Mouse (Mus musculus) cortical plate, adult 2 months (tissue): ENCODE data around the gene Fcgr3.

ENCODE experiments used
- CTCF ChIP-seq: fragments of 200-500 bp; IDR thresholded peaks from 2 replicates; pipeline ENCODE4 v1.5.1; 2011; ENCODE audit warnings: mild to moderate bottlenecking, control low read depth, low read length; ENCODE audit not compliant: insufficient read depth; ENCODE audit errors: extremely low read depth
- POLR2A ChIP-seq: fragments of 200-500 bp; IDR thresholded peaks from 2 replicates; pipeline ENCODE4 v1.6.1; 2011; ENCODE audit warnings: mild to moderate bottlenecking, low read length, control low read depth; ENCODE audit not compliant: insufficient read depth; ENCODE audit errors: extremely low read depth

DNA sequence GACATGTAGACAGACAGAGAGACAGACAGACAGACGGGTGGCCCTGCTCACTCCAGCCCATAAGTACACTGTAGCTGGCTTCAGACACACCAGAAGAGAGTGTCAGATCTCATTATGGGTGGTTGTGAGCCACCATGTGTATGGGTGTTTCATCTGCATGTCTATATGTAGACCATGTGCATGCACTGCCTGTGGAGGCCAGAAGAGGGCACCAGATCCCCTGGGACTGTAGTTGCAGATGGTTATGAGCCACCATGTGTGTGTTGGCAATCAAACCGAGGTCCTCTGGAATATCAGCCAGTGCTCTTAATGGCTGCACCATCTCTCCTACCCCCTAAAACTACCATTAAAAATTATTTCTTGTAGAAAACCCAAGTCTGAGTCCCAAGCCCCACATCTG lies 57.8 kb downstream of the Fcgr3 start:
- TF ChIP-seq CTCF (0 out of 2 replicates have a peak, but pooled peaks have one; percentile 4), POLR2A (no peak)
